In genomic region chr3:116227383-116227782, GRCm38 (mm10) we compare ENCODE assay signal across 32 mouse cellular contexts. TPM values are rescaled to one million over a fixed set of nuclear protein-coding genes. Genes with fewer than 3 reads are reported as not detected.
"Had no signal": no experiment of that assay in that cellular context is flagged by ENCODE, and none has a peak within 500 bp of the region (broad histone marks: within the 10 kb centered on the region; RNA-seq: fewer than 3 reads in every experiment).

No protein-coding gene starts in this region.

- H3K4me1 ChIP-seq: liver, embryonic 13.5 days; liver, embryonic 15.5 days had no signal

- DNase-seq: gastrocnemius, adult 2 months; gastrocnemius, postnatal 10 days; gastrocnemius, postnatal 25 days; heart, adult 2 months; heart, postnatal 4 days; kidney, adult 11 months; kidney, adult 2 months; kidney, adult 9 months; kidney, postnatal 14 days; kidney, postnatal 4 days; layer of hippocampus, adult 9-11 months; layer of hippocampus, postnatal 36 days; left cerebral cortex, postnatal 4 days; liver; liver, embryonic 13.5 days; liver, postnatal 0 days had no signal

- H3K9me3 ChIP-seq: heart, embryonic 13.5 days; heart, embryonic 15.5 days; hindbrain, embryonic 10.5 days; hindbrain, embryonic 12.5 days; kidney, embryonic 15.5 days; limb, embryonic 12.5 days; liver, embryonic 13.5 days; liver, embryonic 15.5 days had no signal

- ATAC-seq: hindbrain, embryonic 16.5 days; inflammation-experienced regulatory T-cells, adult 6 months; intestine, embryonic 16.5 days; liver, postnatal 0 days had no signal

- H3K36me3 ChIP-seq: heart, embryonic 13.5 days; heart, embryonic 15.5 days; hindbrain, embryonic 10.5 days; hindbrain, embryonic 12.5 days; kidney, embryonic 15.5 days; limb, embryonic 12.5 days; liver, embryonic 13.5 days; liver, embryonic 15.5 days had no signal

- H3K9ac ChIP-seq: heart, embryonic 13.5 days; heart, embryonic 15.5 days; hindbrain, embryonic 12.5 days; hindbrain, embryonic 14.5 days; kidney, embryonic 15.5 days; limb, embryonic 12.5 days; liver, embryonic 13.5 days; liver, embryonic 15.5 days; liver, postnatal 0 days had no signal

- H3K27me3 ChIP-seq: heart, embryonic 13.5 days; heart, embryonic 15.5 days; hindbrain, embryonic 12.5 days; kidney, embryonic 15.5 days; limb, embryonic 12.5 days; liver, embryonic 13.5 days; liver, embryonic 15.5 days had no signal

- H3K27ac ChIP-seq: gastrocnemius, adult 2 months; heart, adult 2 months; heart, embryonic 13.5 days; heart, embryonic 15.5 days; hindbrain, embryonic 10.5 days; hindbrain, embryonic 12.5 days; hindbrain, embryonic 14.5 days; kidney, embryonic 15.5 days; kidney, postnatal 0 days; layer of hippocampus, adult 2 months; liver, embryonic 13.5 days; liver, embryonic 15.5 days had no signal

- H3K4me2 ChIP-seq: heart, embryonic 11.5 days; heart, embryonic 13.5 days; heart, embryonic 15.5 days; hindbrain, embryonic 12.5 days; hindbrain, embryonic 14.5 days; kidney, embryonic 15.5 days; limb, embryonic 12.5 days; liver, embryonic 11.5 days; liver, embryonic 13.5 days; liver, embryonic 15.5 days had no signal

- H3K4me3 ChIP-seq: gastrocnemius, adult 2 months; heart, adult 2 months; heart, embryonic 13.5 days; heart, embryonic 15.5 days; hindbrain, embryonic 10.5 days; hindbrain, embryonic 12.5 days; kidney, embryonic 15.5 days; layer of hippocampus, adult 2 months; limb, embryonic 12.5 days; liver, embryonic 13.5 days; liver, embryonic 15.5 days had no signal

RNA-seq across cellular contexts. Expression of gene Gpr88, which starts 25.9 kb away (rescaled TPM):
- total RNA-seq: gastrocnemius, adult 2 months; gastrocnemius, postnatal 25 days; granulocyte monocyte progenitor cell, adult 5-6 weeks had no signal
- polyA plus RNA-seq: inflammation-experienced regulatory T-cells, adult 6 months had no signal
